Mouse (Mus musculus) cerebellum, adult 8-10 months (tissue): ENCODE data around the gene Kiss1r.
"Not testable (repeated sequence)": the region's sequence is repeated elsewhere in the genome, so short reads cannot be mapped to it uniquely, and the experiment has no call there.

Source experiments
- DNase-seq: peaks from one replicate; pipeline ENCODE4 v3.0.0; 2022

The Kiss1r gene

GRCm38 (mm10) chr10:79916808-79917531, at the start of gene Kiss1r:
Gene Kiss1r (plus strand): TSS chr10:79916971.
- peak; percentile 85 for DNase-seq

- no peak for DNase-seq
These were observed 44.9 kb upstream of the Kiss1r start for GRCm38 (mm10) chr10:79871845-79872244.

GRCm38 (mm10) chr10:79872862-79873261, 43.9 kb upstream of the Kiss1r start:
- no peak for DNase-seq

- DNase-seq = no peak
These were observed 43.5 kb upstream of the Kiss1r start for GRCm38 (mm10) chr10:79873313-79873712.

GRCm38 (mm10) chr10:79873715-79874289, 43.0 kb upstream of the Kiss1r start:
- DNase-seq = no peak

- no peak for DNase-seq
These were observed 42.4 kb upstream of the Kiss1r start, which contains the start of the genes Prtn3 and Plppr3 for GRCm38 (mm10) chr10:79874290-79874862. Gene Prtn3 (plus strand): TSS chr10:79874476. Gene Plppr3 (minus strand): TSS chr10:79874634.

GRCm38 (mm10) chr10:79877174-79877573, 39.6 kb upstream of the Kiss1r start:
- DNase-seq = no peak

GRCm38 (mm10) chr10:79877757-79878156, 39.0 kb upstream of the Kiss1r start:
- no peak for DNase-seq

- no peak for DNase-seq
These were observed 37.2 kb upstream of the Kiss1r start for GRCm38 (mm10) chr10:79879527-79879926.

- DNase-seq = no peak
These were observed 36.0 kb upstream of the Kiss1r start for GRCm38 (mm10) chr10:79880721-79881120.

- DNase-seq = no peak
These were observed 34.8 kb upstream of the Kiss1r start for GRCm38 (mm10) chr10:79881981-79882380.

- DNase-seq = peak; percentile 80
These were observed 33.3 kb upstream of the Kiss1r start for GRCm38 (mm10) chr10:79883297-79884084.

- DNase-seq = no peak
These were observed 32.3 kb upstream of the Kiss1r start for GRCm38 (mm10) chr10:79884446-79884845.

GRCm38 (mm10) chr10:79884938-79885337, 31.8 kb upstream of the Kiss1r start:
- not testable (repeated sequence) for DNase-seq

GRCm38 (mm10) chr10:79886054-79886453, 30.7 kb upstream of the Kiss1r start, which contains the start of gene Elane:
Gene Elane (plus strand): TSS chr10:79886247.
- no peak for DNase-seq

GRCm38 (mm10) chr10:79886611-79887010, 30.2 kb upstream of the Kiss1r start:
- no peak for DNase-seq

- DNase-seq = no peak
These were observed 27.4 kb upstream of the Kiss1r start for GRCm38 (mm10) chr10:79889386-79889785.

GRCm38 (mm10) chr10:79890670-79891069, 26.1 kb upstream of the Kiss1r start, which contains the start of gene Cfd:
Gene Cfd (plus strand): TSS chr10:79890853.
- no peak for DNase-seq

GRCm38 (mm10) chr10:79892451-79893118, 24.2 kb upstream of the Kiss1r start:
- DNase-seq = peak; percentile 81

GRCm38 (mm10) chr10:79896306-79896705, 20.5 kb upstream of the Kiss1r start:
- no peak for DNase-seq

GRCm38 (mm10) chr10:79896814-79897213, 20.0 kb upstream of the Kiss1r start:
- no peak for DNase-seq
